Mouse (Mus musculus) liver, embryonic 12.5 days (tissue): Measurements from ENCODE around the gene Xrcc6. TPM values are rescaled to one million over a fixed set of nuclear protein-coding genes. Genes with fewer than 3 reads are reported as not detected.

ENCODE experiments used
- ATAC-seq: fragments of 200-750 bp; cut with Nextera tagmentation; 2 replicates; pipeline ENCODE4 v1.8.0; 2017; ENCODE audit warnings: moderate number of reproducible peaks, mild to moderate bottlenecking, moderate library complexity
- H3K27ac ChIP-seq: fragments of 300-500 bp; sonication (generic); 2 replicates; pipeline ENCODE4 v1.5.1; 2016; ENCODE audit warnings: mild to moderate bottlenecking
- H3K27me3 ChIP-seq: fragments of 300-500 bp; sonication (generic); replicated peaks from 2 replicates; pipeline ENCODE4 v1.6.1; 2016; ENCODE audit warnings: mild to moderate bottlenecking, moderate library complexity
- H3K36me3 ChIP-seq: fragments of 300-500 bp; sonication (generic); 2 replicates; pipeline ENCODE4 v1.6.1; 2016; ENCODE audit warnings: mild to moderate bottlenecking, moderate library complexity
- H3K4me1 ChIP-seq: fragments of 300-500 bp; sonication (generic); 2 replicates; pipeline ENCODE4 v1.6.1; 2016
- H3K4me2 ChIP-seq: fragments of 300-500 bp; sonication (generic); 2 replicates; pipeline ENCODE4 v1.6.1; 2016; ENCODE audit warnings: mild to moderate bottlenecking, moderate library complexity
- H3K4me3 ChIP-seq: fragments of 300-500 bp; sonication (generic); 2 replicates; pipeline ENCODE4 v1.5.1; 2016; ENCODE audit warnings: mild to moderate bottlenecking, moderate library complexity
- H3K9ac ChIP-seq: fragments of 300-500 bp; sonication (generic); 2 replicates; pipeline ENCODE4 v1.6.1; 2016; ENCODE audit warnings: mild to moderate bottlenecking, moderate library complexity
- H3K9me3 ChIP-seq: fragments of 300-500 bp; sonication (generic); replicated peaks from 2 replicates; pipeline ENCODE4 v1.6.1; 2016; ENCODE audit warnings: mild to moderate bottlenecking, moderate library complexity
- WGBS: fragments of 180-500 bp; shearing (Covaris S2); methylation state at CpG from one replicate; pipeline ENCODE4 v1.1.7; 2016; ENCODE audit not compliant: insufficient replicate concordance; 5-methylcytosine and 5-hydroxymethylcytosine counted together
- polyA plus RNA-seq: library from polyadenylated mRNA; unstranded; fragments of >200 nt; fragmentation: Nextera tagmentation; extraction: Ambion mirVana; gene quantifications from 2 replicates; pipeline ENCODE4 v1.2.1, GENCODE M21; 2016

The Xrcc6 gene
- polyA plus RNA-seq, 1 experiment from 2014 or later, result 98.7 TPM

GRCm38 (mm10) chr15:82065511-82065910 lies 77.9 kb downstream of the Xrcc6 start:
- no peak overlapping the region for H3K4me3 ChIP-seq
- H3K36me3 ChIP-seq, result no peaks in the 10 kb centered on the region
- no peaks in the 10 kb centered on the region for H3K9me3 ChIP-seq
- WGBS, result 11% methylated on average over 7 of the region's 7 CpGs
- peaks cover 94% of the 10 kb centered on the region for H3K27me3 ChIP-seq
- no peak overlapping the region for H3K9ac ChIP-seq
- H3K4me2 ChIP-seq, result no peak overlapping the region
- H3K27ac ChIP-seq, result no peak overlapping the region
- ATAC-seq, result no peak
- no peaks in the 10 kb centered on the region for H3K4me1 ChIP-seq

- Histone ChIP-seq H3K9ac (no peak within 1 kb of the TSS), H3K9me3 (no peaks in the 10 kb centered on the region), H3K4me3 (no peak within 1 kb of the TSS), H3K4me2 (no peak within 1 kb of the TSS), H3K27ac (no peak within 1 kb of the TSS), H3K4me1 (no peaks in the 10 kb centered on the region), H3K36me3 (no peaks in the 10 kb centered on the region), H3K27me3 (peaks cover 80% of the 10 kb centered on the region)
- 23% methylated on average over 40 of the region's 40 CpGs for WGBS
- no peak for ATAC-seq
Observed at GRCm38 (mm10) chr15:82069898-82070297, 82.3 kb downstream of the Xrcc6 start, which contains the start of gene Mei1. Mei1 (plus strand) TSS chr15:82069996.

GRCm38 (mm10) chr15:82071816-82072469 lies 84.3 kb downstream of the Xrcc6 start:
- Histone ChIP-seq H3K36me3 (no peaks in the 10 kb centered on the region), H3K9ac (no peak overlapping the region), H3K9me3 (no peaks in the 10 kb centered on the region), H3K4me1 (no peaks in the 10 kb centered on the region), H3K27ac (no peak overlapping the region), H3K4me3 (no peak overlapping the region), H3K27me3 (peaks cover 69% of the 10 kb centered on the region), H3K4me2 (no peak overlapping the region)
- 79% methylated on average over 26 of the region's 26 CpGs for WGBS
- no peak for ATAC-seq

- H3K36me3 ChIP-seq, result no peaks in the 10 kb centered on the region
- H3K4me1 ChIP-seq, result no peaks in the 10 kb centered on the region
- H3K27me3 ChIP-seq, result peaks cover 59% of the 10 kb centered on the region
- H3K9ac ChIP-seq, result no peak overlapping the region
- no peak overlapping the region for H3K4me3 ChIP-seq
- no peaks in the 10 kb centered on the region for H3K9me3 ChIP-seq
- H3K27ac ChIP-seq, result no peak overlapping the region
- 66% methylated on average over 7 of the region's 7 CpGs for WGBS
- H3K4me2 ChIP-seq, result no peak overlapping the region
- ATAC-seq, result no peak
Observed at GRCm38 (mm10) chr15:82073490-82073889, 85.9 kb downstream of the Xrcc6 start.

GRCm38 (mm10) chr15:82079883-82080282 lies 92.2 kb downstream of the Xrcc6 start:
- Histone ChIP-seq H3K9ac (no peak overlapping the region), H3K27ac (no peak overlapping the region), H3K27me3 (peaks cover 48% of the 10 kb centered on the region), H3K36me3 (no peaks in the 10 kb centered on the region), H3K4me1 (no peaks in the 10 kb centered on the region), H3K4me2 (no peak overlapping the region), H3K9me3 (no peaks in the 10 kb centered on the region), H3K4me3 (no peak overlapping the region)
- ATAC-seq, result no peak
- 49% methylated on average over 10 of the region's 10 CpGs for WGBS

GRCm38 (mm10) chr15:82081161-82081560 lies 93.5 kb downstream of the Xrcc6 start:
- no peaks in the 10 kb centered on the region for H3K36me3 ChIP-seq
- no peak overlapping the region for H3K4me3 ChIP-seq
- H3K4me2 ChIP-seq, result no peak overlapping the region
- H3K27me3 ChIP-seq, result peaks cover 55% of the 10 kb centered on the region
- H3K9ac ChIP-seq, result no peak overlapping the region
- no peak for ATAC-seq
- no peak overlapping the region for H3K27ac ChIP-seq
- H3K4me1 ChIP-seq, result no peaks in the 10 kb centered on the region
- H3K9me3 ChIP-seq, result no peaks in the 10 kb centered on the region
- WGBS, result 31% methylated on average over 7 of the region's 7 CpGs

GRCm38 (mm10) chr15:82085606-82086005 lies 98.0 kb downstream of the Xrcc6 start:
- WGBS, result 70% methylated on average over 9 of the region's 9 CpGs
- Histone ChIP-seq H3K27ac (no peak overlapping the region), H3K4me1 (no peaks in the 10 kb centered on the region), H3K36me3 (no peaks in the 10 kb centered on the region), H3K27me3 (peaks cover 76% of the 10 kb centered on the region), H3K9ac (no peak overlapping the region), H3K4me3 (no peak overlapping the region), H3K9me3 (no peaks in the 10 kb centered on the region), H3K4me2 (no peak overlapping the region)
- ATAC-seq, result no peak

- no peaks in the 10 kb centered on the region for H3K4me1 ChIP-seq
- no peak overlapping the region for H3K4me3 ChIP-seq
- no peaks in the 10 kb centered on the region for H3K9me3 ChIP-seq
- 69% methylated on average over 12 of the region's 12 CpGs for WGBS
- no peak for ATAC-seq
- H3K4me2 ChIP-seq, result no peak overlapping the region
- no peaks in the 10 kb centered on the region for H3K36me3 ChIP-seq
- H3K27ac ChIP-seq, result no peak overlapping the region
- H3K27me3 ChIP-seq, result peaks cover 74% of the 10 kb centered on the region
- H3K9ac ChIP-seq, result no peak overlapping the region
Observed at GRCm38 (mm10) chr15:82086131-82086530, 98.5 kb downstream of the Xrcc6 start.

- WGBS, result 13% methylated on average over 10 of the region's 10 CpGs
- H3K9me3 ChIP-seq, result no peaks in the 10 kb centered on the region
- H3K4me2 ChIP-seq, result no peak overlapping the region
- no peak overlapping the region for H3K9ac ChIP-seq
- ATAC-seq, result no peak
- no peaks in the 10 kb centered on the region for H3K36me3 ChIP-seq
- H3K4me1 ChIP-seq, result no peaks in the 10 kb centered on the region
- H3K27ac ChIP-seq, result no peak overlapping the region
- H3K4me3 ChIP-seq, result no peak overlapping the region
- peaks cover 78% of the 10 kb centered on the region for H3K27me3 ChIP-seq
Observed at GRCm38 (mm10) chr15:82087266-82087665, 99.6 kb downstream of the Xrcc6 start.

Other genes with a start within 250 kb of the Xrcc6 start
- 9.8 and 10.0 TPM in 2 replicates for gene Zc3h7b, start 242.8 kb upstream of the Xrcc6 start, polyA plus RNA-seq
- 113 and 121 TPM in 2 replicates for gene Rangap1, start 242.3 kb upstream of the Xrcc6 start, polyA plus RNA-seq
- gene Tef, start 185.4 kb upstream of the Xrcc6 start, polyA plus RNA-seq, result 8.4 and 9.5 TPM in 2 replicates
- 12.8 and 14.5 TPM in 2 replicates for gene Tob2, start 129.0 kb upstream of the Xrcc6 start, polyA plus RNA-seq
- 140 and 145 TPM in 2 replicates for gene Phf5a, start 115.9 kb upstream of the Xrcc6 start, polyA plus RNA-seq
- 131 and 132 TPM in 2 replicates for gene Aco2, start 115.5 kb upstream of the Xrcc6 start, polyA plus RNA-seq
- 87.2 and 96.3 TPM in 2 replicates for gene Polr3h, start 61.6 kb upstream of the Xrcc6 start, polyA plus RNA-seq
- 1.8 and 2.5 TPM in 2 replicates for gene Csdc2, start 51.1 kb upstream of the Xrcc6 start, polyA plus RNA-seq
- 24.6 and 28.0 TPM in 2 replicates for gene Pmm1, start 26.9 kb upstream of the Xrcc6 start, polyA plus RNA-seq
- gene 1700029P11Rik, start 7.3 kb upstream of the Xrcc6 start, polyA plus RNA-seq, result not detected in 2 replicates
- gene Desi1, start 46.0 kb downstream of the Xrcc6 start, polyA plus RNA-seq, result 19.6 and 21.8 TPM in 2 replicates
- 232 and 235 TPM in 2 replicates for gene Snu13, start 59.8 kb downstream of the Xrcc6 start, polyA plus RNA-seq
- not detected in 2 replicates for gene 4930407I10Rik, start 71.3 kb downstream of the Xrcc6 start, polyA plus RNA-seq
- not detected in 2 replicates for gene Mei1, start 82.2 kb downstream of the Xrcc6 start, polyA plus RNA-seq
- gene Ccdc134, start 140.1 kb downstream of the Xrcc6 start, polyA plus RNA-seq, result 12.2 TPM in 2 replicates
- 96.9 and 99.4 TPM in 2 replicates for gene Srebf2, start 159.3 kb downstream of the Xrcc6 start, polyA plus RNA-seq
- gene Shisa8, start 225.0 kb downstream of the Xrcc6 start, polyA plus RNA-seq, result 0.31 and 0.37 TPM in 2 replicates
- 0.30 TPM in 2 replicates for gene Tnfrsf13c, start 236.5 kb downstream of the Xrcc6 start, polyA plus RNA-seq